Mouse (Mus musculus): Measurements from ENCODE around the gene Rtkn2.

DNA sequence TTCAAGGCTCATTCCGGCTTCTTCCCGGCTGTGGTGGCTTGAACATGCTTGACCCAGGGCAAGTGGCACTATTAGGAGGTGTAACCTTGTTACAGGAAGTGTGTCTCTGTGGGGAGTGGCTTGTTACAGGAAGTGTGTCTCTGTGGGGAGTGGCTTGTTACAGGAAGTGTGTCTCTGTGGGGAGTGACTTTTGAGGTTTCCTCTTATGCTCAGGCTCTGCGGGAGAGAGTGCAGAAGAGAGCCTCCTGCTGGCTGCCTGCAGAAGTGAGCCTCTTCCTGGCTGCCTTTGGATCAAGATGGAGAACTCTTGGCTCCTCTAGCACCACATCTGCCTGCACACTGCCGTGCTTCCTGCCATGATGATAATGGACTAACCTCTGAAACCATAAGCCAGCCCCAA, 35.9 kb upstream of the Rtkn2 start:
- TF ChIP-seq CTCF (IDR thresholded peaks at IDR 0.05; ENCODE audit: borderline replicate concordance, insufficient read depth, low read depth, low read length) (no peak), POLR2A (IDR thresholded peaks at IDR 0.05; ENCODE audit: borderline replicate concordance, insufficient read depth, low read length) (no peak)

Data from cerebellum, adult 2 months (tissue).